Mouse (Mus musculus) effector memory CD4-positive, alpha-beta T cell, adult 5 months (primary cell): ENCODE data around the gene Tmco2. TPM values are rescaled to one million over a fixed set of nuclear protein-coding genes. Genes with fewer than 3 reads are reported as not detected.

ENCODE experiments used
- polyA plus RNA-seq: library from polyadenylated mRNA; unstranded; fragments of 100-300 nt; shearing (Covaris generic); gene quantifications from one replicate; pipeline ENCODE4 v1.2.1, GENCODE M21; 2017

The Tmco2 gene
- not detected for polyA plus RNA-seq

GRCm38 (mm10) chr4:121109126-121109525 lies at the start of gene Tmco2:
TSS of gene Tmco2 (minus strand) at chr4:121109226.

GRCm38 (mm10) chr4:121097650-121098378 lies 11.2 kb downstream of the Tmco2 start, which contains the start of gene Zmpste24:
TSS of gene Zmpste24 (minus strand) at chr4:121098241.

Other genes with a start within 250 kb of the Tmco2 start
- 8.6 TPM for gene Exo5, start 184.2 kb downstream of the Tmco2 start, polyA plus RNA-seq
- gene Zfp69, start 157.5 kb downstream of the Tmco2 start, polyA plus RNA-seq: 5.4 TPM
- gene Smap2, start 92.0 kb downstream of the Tmco2 start, polyA plus RNA-seq: 74.7 TPM
- gene Col9a2, start 69.8 kb downstream of the Tmco2 start, polyA plus RNA-seq: not detected
- 36.1 TPM for gene Zmpste24, start 11.0 kb downstream of the Tmco2 start, polyA plus RNA-seq
- gene Rlf, start 105.9 kb upstream of the Tmco2 start, polyA plus RNA-seq: 81.6 TPM
- gene Gm12888, start 215.7 kb upstream of the Tmco2 start, polyA plus RNA-seq: not detected